Comparison of ENCODE assay signal across 8 mouse cellular contexts in genomic region chr11:72961072-72961980, GRCm38 (mm10). TPM values are rescaled to one million over a fixed set of nuclear protein-coding genes. Genes with fewer than 3 reads are reported as not detected.
DNase-seq lines count a peak whose midpoint lies in the region; ATAC-seq and TF ChIP-seq lines count a peak whose summit lies in the region.

TSS of gene Atp2a3 (plus strand) at chr11:72961169.

- H3K4me1 ChIP-seq in liver, embryonic 12.5 days: peaks cover 59% of the 10 kb centered on the region

- intact Hi-C loops in gastrocnemius, adult 2 months (cut with DNase I): no loop called here
- intact Hi-C loops in gastrocnemius, postnatal 36 days (cut with DNase I): no loop called here

- no peak for ATAC-seq in erythroid progenitor cell, adult 5-6 weeks (replicated peaks; ENCODE audit: low FRiP score, poor library complexity, severe bottlenecking)
- ATAC-seq in hematopoietic stem cell, adult 5-6 weeks (replicated peaks in 1 of 2; ENCODE audit: insufficient read depth in 1 of 2, low FRiP score in 2 of 2, low TSS enrichment in 1 of 2, low read depth in 1 of 2, poor library complexity in 2 of 2, severe bottlenecking in 2 of 2): peak; percentile 76 to 80
- peak; percentile 66 for ATAC-seq in liver, embryonic 12.5 days

- no peak within 1 kb of the TSS for H3ac ChIP-seq in myocyte (ENCODE audit: control insufficient read depth, insufficient read length)

- H3K4me3 ChIP-seq in gastrocnemius, adult 2 months: peak within 1 kb of the TSS; percentile 72
- H3K4me3 ChIP-seq in liver, embryonic 12.5 days: peak within 1 kb of the TSS; percentile 59
- no peak within 1 kb of the TSS for H3K4me3 ChIP-seq in myocyte

- H3K9ac ChIP-seq in liver, embryonic 12.5 days: peak within 1 kb of the TSS; percentile 56

- no peak for TF ChIP-seq CTCF in gastrocnemius, adult 2 months (IDR thresholded peaks at IDR 0.05)

- WGBS in liver, embryonic 12.5 days (ENCODE audit: insufficient replicate concordance): under 1% methylated on average over 70 of the region's 70 CpGs

- TF ChIP-seq POLR2A in myocyte (IDR thresholded peaks at IDR 0.05; ENCODE audit: insufficient read length, low read depth): no peak

- H3K27ac ChIP-seq in gastrocnemius, adult 2 months: peak within 1 kb of the TSS; percentile 65
- H3K27ac ChIP-seq in liver, embryonic 12.5 days: peak within 1 kb of the TSS; percentile 50; the same call in 1 of the 2 replicates

- peak within 1 kb of the TSS; percentile 83 for H3K4me2 ChIP-seq in liver, embryonic 12.5 days
- peak within 1 kb of the TSS; percentile 30 for H3K4me2 ChIP-seq in myocyte (ENCODE audit: low read depth)

- H3K36me3 ChIP-seq in liver, embryonic 12.5 days: no peaks in the 10 kb centered on the region
- no peaks in the 10 kb centered on the region for H3K36me3 ChIP-seq in myocyte (ENCODE audit: control insufficient read depth, insufficient read depth)

- peaks cover 54% of the 10 kb centered on the region for H3K27me3 ChIP-seq in liver, embryonic 12.5 days (replicated peaks)
- H3K27me3 ChIP-seq in myocyte (ENCODE audit: control insufficient read depth, insufficient read depth, insufficient read length): peaks cover 31% of the 10 kb centered on the region

- peak; percentile 59 for DNase-seq in gastrocnemius, adult 2 months
- DNase-seq in gastrocnemius, postnatal 36 days: no peak
- DNase-seq in thymus, postnatal 4 days: peak; percentile 87
- DNase-seq in adipocyte (ENCODE audit: low spot score): no peak

- H3K79me2 ChIP-seq in myocyte (ENCODE audit: control insufficient read depth, insufficient read depth): no peaks in the 10 kb centered on the region

- no peaks in the 10 kb centered on the region for H3K9me3 ChIP-seq in liver, embryonic 12.5 days (replicated peaks)

TF ChIP-seq in myocyte, 11 proteins besides CTCF, POLR2A, EP300 and RAD21:
- TF ChIP-seq MYOD1 (IDR thresholded peaks at IDR 0.05; ENCODE audit: control insufficient read depth in 1 of 3, insufficient read length in 2 of 3, low read depth in 2 of 3) (peak in 1 of 3 experiments; percentile 36), SRF (IDR thresholded peaks at IDR 0.05; ENCODE audit: control insufficient read depth, insufficient read length, low read depth) (no peak)

RNA-seq across cellular contexts. Expression of gene Atp2a3, which starts in this region (rescaled TPM):
- total RNA-seq in gastrocnemius, adult 2 months (2021): 1 to 10 TPM; 5.1 to 6.2 TPM
- 1 to 10 TPM; 6.4 to 7.6 TPM for total RNA-seq in gastrocnemius, postnatal 36 days (2021)
- total RNA-seq in erythroid progenitor cell, adult 5-6 weeks (2015; ENCODE audit: low replicate concordance): 19.8 and 20.5 TPM in 2 replicates
- total RNA-seq in erythroid progenitor cell, adult 5-6 weeks (2017; ENCODE audit: low replicate concordance): 11.1 and 15.1 TPM in 2 replicates
- 79.5 and 106 TPM in 2 replicates for total RNA-seq in hematopoietic stem cell, adult 5-6 weeks (2017)
- 17.5 and 18.9 TPM in 2 replicates for polyA plus RNA-seq in liver, embryonic 12.5 days (2016; fragmentation: Nextera tagmentation; extraction: Ambion mirVana)
- polyA plus RNA-seq in myocyte (2012; fragmentation: generic; extraction: Trizol): 26.1 TPM

Comparison
In these comparisons a context has a peak if more than half of its experiments do, and no peak if none do; other contexts are left out.
1. DNase-seq: peak in gastrocnemius, adult 2 months (single experiment) and thymus, postnatal 4 days (single experiment); none in gastrocnemius, postnatal 36 days (0 of 2) and adipocyte (single experiment).